Mouse (Mus musculus): Measurements from ENCODE around the gene Sema4d. TPM values are rescaled to one million over a fixed set of nuclear protein-coding genes. Genes with fewer than 3 reads are reported as not detected.

Sema4d gene
- total and polyA plus RNA-seq, 3 experiments: 17.3 to 64.7 (median 62.1) TPM

DNA sequence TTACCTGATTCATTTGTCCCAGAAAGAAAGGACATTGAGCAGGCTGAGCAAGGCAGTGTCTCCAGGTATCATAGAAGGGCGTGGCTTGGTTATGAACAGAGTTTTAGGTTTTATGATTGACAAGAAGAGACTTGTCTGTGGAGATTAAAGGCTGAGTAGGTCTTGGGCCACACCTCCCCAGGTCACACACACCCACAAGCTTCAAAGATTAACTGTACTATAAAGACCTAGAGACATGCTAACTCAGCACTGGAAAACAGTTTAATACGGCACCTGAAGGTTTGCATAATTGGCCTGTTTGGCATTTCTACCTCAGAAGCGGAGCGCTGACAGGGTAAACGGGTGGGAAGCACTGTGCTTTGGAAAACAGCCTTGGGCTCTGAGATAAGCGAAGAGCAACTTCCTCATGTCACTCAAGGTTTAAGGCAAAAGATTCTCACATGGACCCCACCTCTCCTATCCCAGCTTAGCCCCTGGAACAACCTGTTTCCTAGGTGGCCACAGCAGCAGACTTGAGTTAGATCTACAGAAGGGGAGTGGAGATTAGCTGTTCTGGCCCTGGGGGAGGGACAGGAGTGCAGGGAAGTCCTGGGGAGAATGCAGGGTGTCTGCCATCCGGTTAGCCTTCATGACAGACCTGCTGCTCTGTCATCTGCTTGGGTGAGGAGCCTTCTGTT lies 108.1 kb downstream of the Sema4d start:
- Histone ChIP-seq H3K9me3 (replicated peaks) (no peaks in the 10 kb centered on the region), H3K36me3 (replicated peaks) (peaks cover 95% of the 10 kb centered on the region), H3K27me3 (ENCODE audit: insufficient read depth, low read length) (no peaks in the 10 kb centered on the region), H3K4me3 (ENCODE audit: low read depth, low read length) (no peak overlapping the region), H3K4me1 (ENCODE audit: insufficient read depth, low read depth, low read length) (peaks cover 55% of the 10 kb centered on the region)
- ATAC-seq (ENCODE audit: extremely low read depth, insufficient number of reproducible peaks, low FRiP score, poor library complexity, severe bottlenecking) (peak; percentile 46), DNase-seq (ENCODE audit: low spot score) (no peak)
- peak; percentile 27; the same call in 1 of the 2 replicates for TF ChIP-seq TAL1 (conservative IDR thresholded peaks at IDR 0.05; ENCODE audit: low read depth, low read length)
- TF ChIP-seq POLR2AphosphoS5 (IDR thresholded peaks at IDR 0.05; ENCODE audit: insufficient replicate concordance, low read depth, low read length): no peak

DNA sequence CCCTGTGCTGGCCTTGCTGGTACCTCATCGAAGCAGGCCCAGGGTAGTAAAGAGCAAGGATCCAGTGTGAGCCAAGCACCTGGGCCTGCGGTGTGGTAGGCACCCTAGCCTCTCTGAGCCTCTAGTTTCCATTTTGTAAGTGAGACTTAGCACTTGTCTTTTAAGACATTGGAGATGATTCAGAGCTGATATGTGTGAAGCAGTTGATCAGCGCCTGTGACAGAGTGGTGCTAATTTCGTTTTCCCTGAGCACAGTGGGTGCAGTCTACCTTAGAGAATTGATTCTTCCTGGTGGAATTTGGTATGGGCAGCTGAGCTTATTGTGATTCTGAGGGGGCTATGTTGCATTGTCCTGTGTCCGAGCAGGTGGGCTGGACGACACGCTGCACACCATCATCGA lies 111.9 kb downstream of the Sema4d start:
- Histone ChIP-seq H3K36me3 (replicated peaks) (peaks cover 99% of the 10 kb centered on the region), H3K9me3 (replicated peaks) (no peaks in the 10 kb centered on the region), H3K4me3 (ENCODE audit: low read depth, low read length) (no peak overlapping the region), H3K4me1 (ENCODE audit: insufficient read depth, low read depth, low read length) (peaks cover 58% of the 10 kb centered on the region), H3K27me3 (ENCODE audit: insufficient read depth, low read length) (no peaks in the 10 kb centered on the region)
- DNase-seq (ENCODE audit: low spot score): no peak
- no peak for ATAC-seq (ENCODE audit: extremely low read depth, insufficient number of reproducible peaks, low FRiP score, poor library complexity, severe bottlenecking)
- TF ChIP-seq POLR2AphosphoS5 (IDR thresholded peaks at IDR 0.05; ENCODE audit: insufficient replicate concordance, low read depth, low read length) (no peak), TAL1 (conservative IDR thresholded peaks at IDR 0.05; ENCODE audit: low read depth, low read length) (no peak), GATA1 (IDR thresholded peaks at IDR 0.05; ENCODE audit: borderline replicate concordance, low read length) (no peak), CTCF (IDR thresholded peaks at IDR 0.05; ENCODE audit: low read depth, low read length) (no peak), GATA2 (IDR thresholded peaks at IDR 0.05; ENCODE audit: borderline replicate concordance, low read depth, low read length) (no peak)

DNA sequence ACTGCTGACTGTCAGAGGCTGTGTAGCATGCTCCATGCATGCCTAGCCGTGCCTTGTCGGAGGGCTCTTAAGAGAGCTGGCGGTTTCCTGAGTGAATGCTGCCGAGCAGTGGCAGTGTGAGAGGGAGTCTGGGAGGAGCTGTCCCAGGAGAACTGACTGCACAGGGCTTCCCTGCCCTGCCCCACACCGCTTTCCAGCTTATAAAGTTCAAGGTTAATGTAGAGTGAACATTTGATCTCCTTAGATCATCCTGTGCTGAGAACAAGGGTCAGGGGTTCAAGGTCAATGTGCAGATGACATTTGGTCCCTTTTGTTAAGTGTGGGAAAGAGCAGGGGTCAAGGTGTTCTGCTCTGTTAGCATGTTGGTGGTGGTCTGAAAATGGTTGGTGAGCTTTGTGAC lies 112.5 kb downstream of the Sema4d start:
- ATAC-seq (ENCODE audit: extremely low read depth, insufficient number of reproducible peaks, low FRiP score, poor library complexity, severe bottlenecking): no peak
- H3K4me3 ChIP-seq (ENCODE audit: low read depth, low read length): no peak overlapping the region
- no peak for TF ChIP-seq GATA1 (IDR thresholded peaks at IDR 0.05; ENCODE audit: borderline replicate concordance, low read length)
- TF ChIP-seq CTCF (IDR thresholded peaks at IDR 0.05; ENCODE audit: low read depth, low read length): no peak
- TF ChIP-seq GATA2 (IDR thresholded peaks at IDR 0.05; ENCODE audit: borderline replicate concordance, low read depth, low read length): no peak
- TF ChIP-seq TAL1 (conservative IDR thresholded peaks at IDR 0.05; ENCODE audit: low read depth, low read length): no peak
- TF ChIP-seq POLR2AphosphoS5 (IDR thresholded peaks at IDR 0.05; ENCODE audit: insufficient replicate concordance, low read depth, low read length): no peak
- H3K36me3 ChIP-seq (replicated peaks): peaks cover 100% of the 10 kb centered on the region
- no peak for DNase-seq (ENCODE audit: low spot score)
- H3K27me3 ChIP-seq (ENCODE audit: insufficient read depth, low read length): no peaks in the 10 kb centered on the region
- peaks cover 60% of the 10 kb centered on the region for H3K4me1 ChIP-seq (ENCODE audit: insufficient read depth, low read depth, low read length)
- no peaks in the 10 kb centered on the region for H3K9me3 ChIP-seq (replicated peaks)

- H3K4me1 ChIP-seq (ENCODE audit: insufficient read depth, low read depth, low read length): peaks cover 53% of the 10 kb centered on the region
- no peak for DNase-seq (ENCODE audit: low spot score)
- H3K9me3 ChIP-seq (replicated peaks): no peaks in the 10 kb centered on the region
- H3K27me3 ChIP-seq (ENCODE audit: insufficient read depth, low read length): no peaks in the 10 kb centered on the region
- no peak for ATAC-seq (ENCODE audit: extremely low read depth, insufficient number of reproducible peaks, low FRiP score, poor library complexity, severe bottlenecking)
- H3K4me3 ChIP-seq (ENCODE audit: low read depth, low read length): no peak overlapping the region
- TF ChIP-seq POLR2AphosphoS5 (IDR thresholded peaks at IDR 0.05; ENCODE audit: insufficient replicate concordance, low read depth, low read length) (no peak), TAL1 (conservative IDR thresholded peaks at IDR 0.05; ENCODE audit: low read depth, low read length) (no peak)
- H3K36me3 ChIP-seq (replicated peaks): peaks cover 100% of the 10 kb centered on the region
Measured at GRCm38 (mm10) chr13:51679332-51679731, 114.2 kb downstream of the Sema4d start.

DNA sequence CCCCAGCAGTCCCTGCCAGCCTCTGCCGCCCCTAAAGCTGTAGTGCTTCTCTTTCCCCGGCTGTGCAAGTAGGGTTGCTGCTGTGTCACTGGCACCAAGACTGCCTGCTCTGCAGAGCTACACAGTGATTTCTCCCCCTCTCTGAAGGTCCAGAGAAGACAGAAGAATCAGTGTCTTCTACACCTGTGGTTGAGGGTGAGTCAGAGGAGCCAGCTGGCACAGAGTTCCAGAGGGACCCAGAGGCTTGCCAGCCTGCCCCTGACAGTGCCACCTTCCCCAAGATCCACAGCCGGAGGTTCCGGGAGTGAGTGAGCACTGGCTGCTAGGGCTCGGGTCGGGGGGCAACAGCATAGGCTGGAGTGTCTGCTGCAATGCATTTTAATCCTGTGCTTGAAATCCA lies 114.9 kb downstream of the Sema4d start:
- peaks cover 49% of the 10 kb centered on the region for H3K4me1 ChIP-seq (ENCODE audit: insufficient read depth, low read depth, low read length)
- TF ChIP-seq CTCF (IDR thresholded peaks at IDR 0.05; ENCODE audit: low read depth, low read length) (no peak), GATA1 (IDR thresholded peaks at IDR 0.05; ENCODE audit: borderline replicate concordance, low read length) (no peak), TAL1 (conservative IDR thresholded peaks at IDR 0.05; ENCODE audit: low read depth, low read length) (no peak), GATA2 (IDR thresholded peaks at IDR 0.05; ENCODE audit: borderline replicate concordance, low read depth, low read length) (no peak), POLR2AphosphoS5 (IDR thresholded peaks at IDR 0.05; ENCODE audit: insufficient replicate concordance, low read depth, low read length) (no peak)
- ATAC-seq (ENCODE audit: extremely low read depth, insufficient number of reproducible peaks, low FRiP score, poor library complexity, severe bottlenecking) (no peak), DNase-seq (ENCODE audit: low spot score) (no peak)
- peaks cover 100% of the 10 kb centered on the region for H3K36me3 ChIP-seq (replicated peaks)
- no peaks in the 10 kb centered on the region for H3K9me3 ChIP-seq (replicated peaks)
- no peak overlapping the region for H3K4me3 ChIP-seq (ENCODE audit: low read depth, low read length)
- H3K27me3 ChIP-seq (ENCODE audit: insufficient read depth, low read length): no peaks in the 10 kb centered on the region

GRCm38 (mm10) chr13:51677630-51678185 lies 115.8 kb downstream of the Sema4d start:
- Histone ChIP-seq H3K4me3 (ENCODE audit: low read depth, low read length) (peak overlapping the region; percentile 53; the same call in 1 of the 2 replicates), H3K4me1 (ENCODE audit: insufficient read depth, low read depth, low read length) (peaks cover 49% of the 10 kb centered on the region), H3K9me3 (replicated peaks) (no peaks in the 10 kb centered on the region), H3K27me3 (ENCODE audit: insufficient read depth, low read length) (no peaks in the 10 kb centered on the region), H3K36me3 (replicated peaks) (peaks cover 99% of the 10 kb centered on the region)
- TF ChIP-seq GATA2 (IDR thresholded peaks at IDR 0.05; ENCODE audit: borderline replicate concordance, low read depth, low read length) (no peak), POLR2AphosphoS5 (IDR thresholded peaks at IDR 0.05; ENCODE audit: insufficient replicate concordance, low read depth, low read length) (no peak), TAL1 (conservative IDR thresholded peaks at IDR 0.05; ENCODE audit: low read depth, low read length) (peak; percentile 80), CTCF (IDR thresholded peaks at IDR 0.05; ENCODE audit: low read depth, low read length) (no peak), GATA1 (IDR thresholded peaks at IDR 0.05; ENCODE audit: borderline replicate concordance, low read length) (no peak)
- ATAC-seq (ENCODE audit: extremely low read depth, insufficient number of reproducible peaks, low FRiP score, poor library complexity, severe bottlenecking) (peak; percentile 76), DNase-seq (ENCODE audit: low spot score) (peak; percentile 67)

Measured in G1E (cell line).